Mouse (Mus musculus): Measurements from ENCODE around the gene Pde4b. TPM values are rescaled to one million over a fixed set of nuclear protein-coding genes. Genes with fewer than 3 reads are reported as not detected.

Pde4b gene
- polyA plus RNA-seq, 1 experiment from 2014 or later: 7.7 TPM

DNA sequence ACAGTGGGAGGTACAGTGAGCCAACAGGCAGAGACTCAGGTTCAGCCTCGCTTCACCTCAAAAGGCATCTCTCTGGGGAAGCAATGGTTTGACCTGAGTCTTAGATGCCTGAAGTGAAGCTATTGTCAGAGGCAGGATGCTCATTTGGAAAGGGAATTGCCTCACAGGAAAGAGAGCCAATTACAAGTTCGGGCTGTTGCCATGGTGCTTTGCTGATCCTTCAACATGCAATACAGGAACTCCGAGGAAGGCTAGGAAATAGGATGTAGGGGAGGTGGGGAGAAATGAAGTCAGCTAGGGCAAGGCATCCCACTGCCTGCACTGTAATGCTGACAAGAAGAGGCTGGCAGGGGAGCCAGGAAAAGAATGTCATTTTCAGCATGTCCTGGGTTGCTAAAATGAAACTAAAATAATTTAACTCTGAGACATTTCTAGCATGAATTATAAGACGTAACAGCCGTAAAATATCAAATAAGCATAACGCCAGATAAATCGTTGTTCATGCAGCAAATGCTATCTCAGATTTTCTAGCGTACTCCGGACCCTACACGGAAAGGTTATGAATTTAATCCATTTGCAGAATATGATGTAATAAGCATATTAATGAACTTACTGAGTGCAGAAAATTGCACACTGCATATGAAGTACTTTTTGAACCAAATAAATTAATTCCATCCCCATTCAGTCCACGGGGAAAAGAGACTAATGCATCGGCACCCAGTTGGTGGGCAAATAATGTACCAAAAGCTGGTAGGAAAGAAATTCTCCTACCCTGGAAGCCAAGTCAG, 501.5 kb downstream of the Pde4b start:
- H3K36me3 ChIP-seq (ENCODE audit: control insufficient read depth, insufficient read depth, low read length): no peaks in the 10 kb centered on the region
- peak overlapping the region; percentile 13; the same call in 1 of the 2 replicates for H3K27ac ChIP-seq (ENCODE audit: low read depth, low read length)
- DNase-seq (ENCODE audit: low spot score) (peak; percentile 66), ATAC-seq (replicated peaks; ENCODE audit: low FRiP score) (peak; percentile 72)
- WGBS: 25% methylated on average over 12 of the region's 12 CpGs
- peaks cover 11% of the 10 kb centered on the region for H3K4me1 ChIP-seq (replicated peaks; ENCODE audit: control insufficient read depth, insufficient read depth, low read length)
- peak overlapping the region; percentile 1; the same call in 1 of the 2 replicates for H3K4me3 ChIP-seq (ENCODE audit: low read depth, low read length)
- no peaks in the 10 kb centered on the region for H3K9me3 ChIP-seq (ENCODE audit: control insufficient read depth, low read length)
- peaks cover 2% of the 10 kb centered on the region; the same call in 1 of the 2 replicates for H3K27me3 ChIP-seq (ENCODE audit: control insufficient read depth, insufficient read depth, low read length)
- peak overlapping the region; percentile 48 for H3K4me2 ChIP-seq (ENCODE audit: low read depth, low read length, severe bottlenecking)
- peak overlapping the region; percentile 37; the same call in 1 of the 2 replicates for H3K9ac ChIP-seq (ENCODE audit: low read length)

DNA sequence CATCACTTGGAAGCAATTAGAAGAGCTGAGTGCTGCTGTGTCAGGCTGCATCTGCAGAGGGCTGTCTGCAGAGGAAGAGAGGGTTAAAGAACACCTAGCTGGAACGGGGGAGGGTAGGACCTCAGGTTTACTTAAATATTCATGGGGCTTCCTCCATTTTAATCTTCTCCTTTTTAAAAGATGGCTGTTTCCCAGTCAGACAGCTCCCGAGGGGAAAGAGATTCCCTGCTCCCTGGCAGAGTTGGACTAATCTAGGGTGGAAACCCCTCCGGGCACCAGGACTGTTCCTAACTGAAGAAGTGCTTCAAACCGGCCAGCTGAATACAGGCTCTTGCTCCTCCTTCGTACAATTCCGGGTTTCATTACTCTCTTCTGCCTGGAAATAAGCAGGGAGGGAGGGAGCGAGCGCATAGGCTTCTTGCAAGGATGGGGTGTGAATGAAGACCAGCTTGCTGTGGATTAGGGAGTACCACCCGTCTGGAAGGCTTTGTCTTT, 502.2 kb downstream of the Pde4b start:
- Histone ChIP-seq H3K4me2 (ENCODE audit: low read depth, low read length, severe bottlenecking) (peak overlapping the region; percentile 48), H3K4me3 (ENCODE audit: low read depth, low read length) (peak overlapping the region; percentile 1; the same call in 1 of the 2 replicates), H3K4me1 (replicated peaks; ENCODE audit: control insufficient read depth, insufficient read depth, low read length) (peaks cover 11% of the 10 kb centered on the region), H3K9me3 (ENCODE audit: control insufficient read depth, low read length) (no peaks in the 10 kb centered on the region), H3K27me3 (ENCODE audit: control insufficient read depth, insufficient read depth, low read length) (peaks cover 2% of the 10 kb centered on the region; the same call in 1 of the 2 replicates), H3K36me3 (ENCODE audit: control insufficient read depth, insufficient read depth, low read length) (no peaks in the 10 kb centered on the region), H3K9ac (ENCODE audit: low read length) (peak overlapping the region; percentile 37), H3K27ac (ENCODE audit: low read depth, low read length) (peak overlapping the region; percentile 13; the same call in 1 of the 2 replicates)
- peak; percentile 47; the same call in 1 of the 2 replicates for ATAC-seq (replicated peaks; ENCODE audit: low FRiP score)
- WGBS: under 1% methylated on average over 9 of the region's 9 CpGs
- DNase-seq (ENCODE audit: low spot score): peak; percentile 60

DNA sequence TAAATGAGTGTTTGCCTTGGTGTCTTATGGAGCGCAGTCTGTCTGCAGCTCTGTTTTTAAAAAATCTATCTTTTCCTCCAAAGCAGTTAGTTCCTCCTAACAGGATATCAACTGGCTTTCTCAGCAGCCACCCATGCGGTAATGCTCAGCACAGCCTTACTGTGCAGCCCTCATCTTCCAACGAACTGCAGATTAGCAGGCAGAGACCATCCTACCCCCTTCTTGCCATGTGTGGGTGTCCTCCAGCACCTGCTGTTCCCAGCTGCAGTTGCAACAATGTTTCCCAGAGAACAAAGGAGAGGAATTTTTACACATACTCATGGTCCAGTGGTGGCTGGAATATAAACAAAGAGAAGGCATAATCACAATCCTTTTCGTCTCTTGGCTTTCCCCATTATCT, 504.5 kb downstream of the Pde4b start:
- peaks cover 9% of the 10 kb centered on the region for H3K4me1 ChIP-seq (replicated peaks; ENCODE audit: control insufficient read depth, insufficient read depth, low read length)

DNA sequence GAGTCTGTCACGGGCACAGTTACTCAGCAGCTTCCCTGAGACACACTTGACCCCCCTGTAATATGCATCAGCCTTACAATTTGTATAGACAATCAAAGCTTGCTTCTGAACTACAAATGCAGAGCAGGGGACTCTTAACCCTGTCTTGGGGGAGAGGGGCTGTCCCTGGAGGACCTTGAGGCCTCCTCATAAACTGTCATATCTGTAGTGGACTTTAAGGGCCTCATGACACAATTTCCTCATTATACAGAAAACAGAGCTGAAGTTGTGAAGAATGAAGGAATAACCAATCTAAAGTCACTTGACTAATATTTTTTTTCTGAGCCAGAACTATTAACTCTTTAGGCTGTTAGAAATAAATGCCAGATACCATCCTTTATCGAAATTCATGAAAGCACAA, 505.2 kb downstream of the Pde4b start:
- ATAC-seq (replicated peaks; ENCODE audit: low FRiP score) (no peak), DNase-seq (ENCODE audit: low spot score) (no peak)
- 74% methylated on average over 2 of the region's 2 CpGs for WGBS
- H3K9ac ChIP-seq (ENCODE audit: low read length): no peak overlapping the region
- H3K4me1 ChIP-seq (replicated peaks; ENCODE audit: control insufficient read depth, insufficient read depth, low read length): peaks cover 9% of the 10 kb centered on the region
- no peaks in the 10 kb centered on the region for H3K36me3 ChIP-seq (ENCODE audit: control insufficient read depth, insufficient read depth, low read length)
- no peak overlapping the region for H3K4me2 ChIP-seq (ENCODE audit: low read depth, low read length, severe bottlenecking)
- no peak overlapping the region for H3K4me3 ChIP-seq (ENCODE audit: low read depth, low read length)
- no peak overlapping the region for H3K27ac ChIP-seq (ENCODE audit: low read depth, low read length)
- H3K27me3 ChIP-seq (ENCODE audit: control insufficient read depth, insufficient read depth, low read length): no peaks in the 10 kb centered on the region; the same call in 1 of the 2 replicates
- no peaks in the 10 kb centered on the region for H3K9me3 ChIP-seq (ENCODE audit: control insufficient read depth, low read length)

More for the DNA sequence above, 504.5 kb downstream of the Pde4b start:
- H3K36me3 ChIP-seq (ENCODE audit: control insufficient read depth, insufficient read depth, low read length): no peaks in the 10 kb centered on the region
- ATAC-seq (replicated peaks; ENCODE audit: low FRiP score): no peak
- DNase-seq (ENCODE audit: low spot score): no peak
- no peak overlapping the region for H3K4me3 ChIP-seq (ENCODE audit: low read depth, low read length)
- no peak overlapping the region for H3K9ac ChIP-seq (ENCODE audit: low read length)
- no peak overlapping the region for H3K4me2 ChIP-seq (ENCODE audit: low read depth, low read length, severe bottlenecking)
- no peak overlapping the region for H3K27ac ChIP-seq (ENCODE audit: low read depth, low read length)
- no peaks in the 10 kb centered on the region for H3K9me3 ChIP-seq (ENCODE audit: control insufficient read depth, low read length)
- WGBS: 32% methylated on average over 4 of the region's 4 CpGs
- H3K27me3 ChIP-seq (ENCODE audit: control insufficient read depth, insufficient read depth, low read length): peaks cover 2% of the 10 kb centered on the region; the same call in 1 of the 2 replicates

DNA sequence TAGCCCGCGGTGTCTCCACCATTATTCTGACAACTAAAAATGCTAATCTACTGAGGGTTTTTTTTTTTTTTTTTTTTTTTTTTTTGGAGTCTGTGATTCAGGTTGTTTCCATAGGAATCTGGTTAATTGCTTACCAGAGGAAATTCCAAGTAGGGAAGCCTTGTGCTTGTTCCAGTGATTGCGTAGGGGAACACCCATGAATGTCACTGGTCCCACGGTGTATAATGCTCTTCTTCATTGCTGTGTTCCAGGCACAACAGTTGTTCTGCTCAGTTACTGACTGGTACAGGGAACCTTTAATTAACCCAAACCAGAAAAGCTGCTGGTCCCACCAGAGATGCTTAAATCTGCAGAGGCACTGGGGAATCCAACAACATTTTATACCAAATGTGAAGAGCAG, 506.3 kb downstream of the Pde4b start:
- H3K9ac ChIP-seq (ENCODE audit: low read length): no peak overlapping the region
- no peak overlapping the region for H3K4me3 ChIP-seq (ENCODE audit: low read depth, low read length)
- H3K27ac ChIP-seq (ENCODE audit: low read depth, low read length): no peak overlapping the region
- H3K27me3 ChIP-seq (ENCODE audit: control insufficient read depth, insufficient read depth, low read length): no peaks in the 10 kb centered on the region; the same call in 1 of the 2 replicates
- H3K36me3 ChIP-seq (ENCODE audit: control insufficient read depth, insufficient read depth, low read length): no peaks in the 10 kb centered on the region
- no peak overlapping the region for H3K4me2 ChIP-seq (ENCODE audit: low read depth, low read length, severe bottlenecking)
- no peak for DNase-seq (ENCODE audit: low spot score)
- H3K4me1 ChIP-seq (replicated peaks; ENCODE audit: control insufficient read depth, insufficient read depth, low read length): peaks cover 9% of the 10 kb centered on the region
- 60% methylated on average over 4 of the region's 4 CpGs for WGBS
- no peak for ATAC-seq (replicated peaks; ENCODE audit: low FRiP score)
- H3K9me3 ChIP-seq (ENCODE audit: control insufficient read depth, low read length): no peaks in the 10 kb centered on the region

DNA sequence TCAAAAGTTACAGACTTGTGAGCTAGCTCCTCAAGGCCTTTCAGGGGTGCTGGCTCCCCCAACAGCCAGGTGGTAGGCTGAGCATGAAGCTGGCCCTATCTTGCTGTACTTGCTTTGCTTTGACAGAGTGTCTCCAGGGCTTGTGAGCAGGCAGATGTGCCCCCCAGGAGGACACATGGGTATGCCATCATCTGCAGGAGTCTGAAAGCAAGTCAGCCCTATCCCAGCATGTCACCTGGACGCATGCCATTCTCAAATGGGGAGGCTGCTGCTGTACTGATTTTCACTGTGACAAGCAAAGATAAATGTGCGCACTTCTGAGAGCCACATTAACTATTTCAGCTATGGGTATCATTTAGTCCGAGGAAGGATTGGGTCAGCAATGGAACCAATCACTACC, 507.2 kb downstream of the Pde4b start:
- Histone ChIP-seq H3K36me3 (ENCODE audit: control insufficient read depth, insufficient read depth, low read length) (no peaks in the 10 kb centered on the region), H3K4me2 (ENCODE audit: low read depth, low read length, severe bottlenecking) (no peak overlapping the region), H3K4me3 (ENCODE audit: low read depth, low read length) (no peak overlapping the region), H3K9ac (ENCODE audit: low read length) (no peak overlapping the region), H3K9me3 (ENCODE audit: control insufficient read depth, low read length) (no peaks in the 10 kb centered on the region), H3K27ac (ENCODE audit: low read depth, low read length) (no peak overlapping the region), H3K27me3 (ENCODE audit: control insufficient read depth, insufficient read depth, low read length) (no peaks in the 10 kb centered on the region; the same call in 1 of the 2 replicates), H3K4me1 (replicated peaks; ENCODE audit: control insufficient read depth, insufficient read depth, low read length) (peaks cover 4% of the 10 kb centered on the region; the same call in 1 of the 2 replicates)
- WGBS: 91% methylated on average over 3 of the region's 3 CpGs
- ATAC-seq (replicated peaks; ENCODE audit: low FRiP score) (no peak), DNase-seq (ENCODE audit: low spot score) (no peak)

DNA sequence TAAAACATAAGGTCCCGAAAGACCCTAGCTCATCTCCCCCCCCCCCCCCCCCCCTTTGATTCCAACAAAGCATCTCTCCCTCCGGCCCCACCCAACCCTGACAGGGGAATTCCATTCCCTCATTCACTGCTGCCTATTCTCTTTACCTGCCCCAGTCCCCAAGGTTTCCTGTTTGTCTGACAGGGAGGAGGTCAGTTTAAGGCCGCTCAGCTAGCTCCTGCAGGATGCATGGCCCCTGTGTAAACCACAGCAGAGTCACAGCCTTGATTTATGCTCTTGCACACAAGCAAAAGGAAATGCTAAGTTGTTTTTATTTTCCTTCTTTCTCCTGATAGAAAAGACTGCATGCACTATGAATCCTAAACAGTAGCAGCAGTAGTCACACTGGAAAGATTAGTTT, 516.6 kb downstream of the Pde4b start:
- no peak overlapping the region for H3K9ac ChIP-seq (ENCODE audit: low read length)
- no peak overlapping the region for H3K4me2 ChIP-seq (ENCODE audit: low read depth, low read length, severe bottlenecking)
- no peak for DNase-seq (ENCODE audit: low spot score)
- H3K27ac ChIP-seq (ENCODE audit: low read depth, low read length): no peak overlapping the region
- no peak for ATAC-seq (replicated peaks; ENCODE audit: low FRiP score)
- no peaks in the 10 kb centered on the region for H3K36me3 ChIP-seq (ENCODE audit: control insufficient read depth, insufficient read depth, low read length)
- H3K4me1 ChIP-seq (replicated peaks; ENCODE audit: control insufficient read depth, insufficient read depth, low read length): no peaks in the 10 kb centered on the region
- H3K27me3 ChIP-seq (ENCODE audit: control insufficient read depth, insufficient read depth, low read length): no peaks in the 10 kb centered on the region
- H3K9me3 ChIP-seq (ENCODE audit: control insufficient read depth, low read length): no peaks in the 10 kb centered on the region
- WGBS: 72% methylated on average over 3 of the region's 3 CpGs
- H3K4me3 ChIP-seq (ENCODE audit: low read depth, low read length): no peak overlapping the region

DNA sequence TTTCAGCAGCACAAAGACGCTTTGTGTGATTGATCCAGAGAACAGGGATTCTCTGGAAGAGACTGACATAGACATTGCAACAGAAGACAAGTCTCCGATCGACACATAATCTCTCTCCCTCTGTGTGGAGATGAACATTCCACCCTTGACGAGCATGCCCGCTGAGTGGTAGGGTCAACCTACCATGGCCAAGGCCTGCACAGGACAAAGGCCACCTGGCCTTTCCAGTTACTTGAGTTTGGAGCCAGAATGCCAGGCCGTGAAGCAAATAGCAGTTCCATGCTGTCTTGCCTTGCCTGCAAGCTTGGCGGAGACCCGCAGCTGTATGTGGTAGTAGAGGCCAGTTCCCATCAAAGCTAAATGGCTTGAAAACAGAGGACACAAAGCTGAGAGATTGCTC, 517.9 kb downstream of the Pde4b start:
- Histone ChIP-seq H3K4me2 (ENCODE audit: low read depth, low read length, severe bottlenecking) (no peak overlapping the region), H3K27ac (ENCODE audit: low read depth, low read length) (no peak overlapping the region), H3K4me1 (replicated peaks; ENCODE audit: control insufficient read depth, insufficient read depth, low read length) (no peaks in the 10 kb centered on the region), H3K9ac (ENCODE audit: low read length) (no peak overlapping the region), H3K9me3 (ENCODE audit: control insufficient read depth, low read length) (no peaks in the 10 kb centered on the region), H3K27me3 (ENCODE audit: control insufficient read depth, insufficient read depth, low read length) (no peaks in the 10 kb centered on the region), H3K4me3 (ENCODE audit: low read depth, low read length) (no peak overlapping the region), H3K36me3 (ENCODE audit: control insufficient read depth, insufficient read depth, low read length) (no peaks in the 10 kb centered on the region)
- WGBS: 97% methylated on average over 8 of the region's 8 CpGs
- no peak for DNase-seq (ENCODE audit: low spot score)
- ATAC-seq (replicated peaks; ENCODE audit: low FRiP score): no peak
